Mouse (Mus musculus): Measurements from ENCODE around the gene Adamts14.

Gene Adamts14

GRCm38 (mm10) chr10:61275669-61276110 lies 2.5 kb upstream of the Adamts14 start:
- DNase-seq (ENCODE audit: low spot score in 2 of 2) = no peak

GRCm38 (mm10) chr10:61274532-61274931 lies 1.3 kb upstream of the Adamts14 start:
- DNase-seq (ENCODE audit: low spot score in 2 of 2) = no peak

- no peak for DNase-seq (ENCODE audit: low spot score in 2 of 2)
Observed at GRCm38 (mm10) chr10:61273844-61274215, 592 bp upstream of the Adamts14 start.

GRCm38 (mm10) chr10:61272631-61273030 lies 607 bp downstream of the Adamts14 start:
- DNase-seq (ENCODE audit: low spot score in 2 of 2) = no peak

- DNase-seq (ENCODE audit: low spot score in 2 of 2) = no peak
Observed at GRCm38 (mm10) chr10:61272089-61272626, 1.1 kb downstream of the Adamts14 start.

- no peak for DNase-seq (ENCODE audit: low spot score in 2 of 2)
Observed at GRCm38 (mm10) chr10:61267378-61267777, 5.9 kb downstream of the Adamts14 start.

- DNase-seq (ENCODE audit: low spot score in 2 of 2) = no peak
Observed at GRCm38 (mm10) chr10:61263606-61264005, 9.6 kb downstream of the Adamts14 start.

GRCm38 (mm10) chr10:61261229-61262156 lies 11.7 kb downstream of the Adamts14 start:
- DNase-seq (ENCODE audit: low spot score in 2 of 2) = no peak

- no peak for DNase-seq (ENCODE audit: low spot score in 2 of 2)
Observed at GRCm38 (mm10) chr10:61258131-61258530, 15.1 kb downstream of the Adamts14 start.

GRCm38 (mm10) chr10:61256665-61257064 lies 16.6 kb downstream of the Adamts14 start:
- no peak for DNase-seq (ENCODE audit: low spot score in 2 of 2)

- no peak for DNase-seq (ENCODE audit: low spot score in 2 of 2)
Observed at GRCm38 (mm10) chr10:61255190-61255589, 18.0 kb downstream of the Adamts14 start.

- DNase-seq (ENCODE audit: low spot score in 2 of 2) = no peak
Observed at GRCm38 (mm10) chr10:61254761-61255160, 18.5 kb downstream of the Adamts14 start.

GRCm38 (mm10) chr10:61249951-61250350 lies 23.3 kb downstream of the Adamts14 start:
- DNase-seq (ENCODE audit: low spot score in 2 of 2) = no peak

GRCm38 (mm10) chr10:61248596-61249114 lies 24.6 kb downstream of the Adamts14 start:
- DNase-seq (ENCODE audit: low spot score in 2 of 2) = no peak

GRCm38 (mm10) chr10:61246288-61246687 lies 26.9 kb downstream of the Adamts14 start:
- no peak for DNase-seq (ENCODE audit: low spot score in 2 of 2)

GRCm38 (mm10) chr10:61241961-61242421 lies 31.2 kb downstream of the Adamts14 start:
- no peak for DNase-seq (ENCODE audit: low spot score in 2 of 2)

- DNase-seq (ENCODE audit: low spot score in 2 of 2) = no peak
Observed at GRCm38 (mm10) chr10:61240108-61240920, 32.9 kb downstream of the Adamts14 start.

- no peak for DNase-seq (ENCODE audit: low spot score in 2 of 2)
Observed at GRCm38 (mm10) chr10:61237391-61237785, 35.9 kb downstream of the Adamts14 start.

GRCm38 (mm10) chr10:61236683-61237390 lies 36.4 kb downstream of the Adamts14 start:
- no peak for DNase-seq (ENCODE audit: low spot score in 2 of 2)

- DNase-seq (ENCODE audit: low spot score in 2 of 2) = no peak
Observed at GRCm38 (mm10) chr10:61235677-61236267, 37.5 kb downstream of the Adamts14 start.

GRCm38 (mm10) chr10:61234319-61234718 lies 38.9 kb downstream of the Adamts14 start:
- no peak for DNase-seq (ENCODE audit: low spot score in 2 of 2)

All from urinary bladder, postnatal 4 days (tissue).